Mouse (Mus musculus): ENCODE measurements around the gene Tssk2.

Gene Tssk2

DNA sequence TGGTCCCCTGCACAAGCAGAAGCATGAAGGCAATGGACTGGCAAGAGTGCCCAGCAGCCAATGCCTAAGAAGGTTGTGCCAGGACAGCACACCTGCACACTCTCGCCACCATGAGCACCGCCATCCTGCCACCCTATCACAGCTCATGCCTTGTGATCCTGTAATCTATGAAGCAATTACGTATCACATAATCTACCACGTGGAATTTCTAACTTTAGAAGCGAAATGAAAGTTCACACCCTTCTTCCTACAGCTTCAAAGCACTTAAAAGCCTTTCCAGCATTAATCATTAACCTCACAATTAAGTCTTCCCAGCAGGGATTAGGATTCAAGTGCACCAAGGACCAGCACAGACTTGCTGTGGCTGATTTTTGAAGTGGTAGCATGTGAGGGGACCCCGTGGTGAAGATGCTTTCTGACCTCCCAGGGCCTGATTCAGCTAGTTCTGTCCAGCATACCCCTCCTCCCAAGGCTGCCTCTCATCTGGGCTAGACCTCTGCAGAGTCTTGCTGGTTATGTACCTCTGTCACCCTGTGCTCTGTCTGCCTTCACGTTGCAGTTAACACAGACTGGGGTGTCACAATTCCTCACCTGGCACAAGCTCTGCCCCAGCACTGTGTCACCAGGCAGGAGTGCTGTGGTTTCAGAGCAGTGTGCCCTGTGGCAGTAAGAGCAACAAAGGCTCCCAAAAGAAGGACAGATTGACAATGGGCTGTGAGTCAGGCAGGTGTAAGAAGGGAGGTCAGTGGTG, 46.8 kb downstream of the Tssk2 start:
- no peak for DNase-seq (ENCODE audit: low read depth, low spot score)

- DNase-seq (ENCODE audit: low read depth, low spot score) = no peak
Observed at GRCm38 (mm10) chr16:17949421-17949877, 51.0 kb downstream of the Tssk2 start.
